Mouse (Mus musculus) heart, adult 2 months (tissue): ENCODE results near the gene Ucp1. TPM values are rescaled to one million over a fixed set of nuclear protein-coding genes. Genes with fewer than 3 reads are reported as not detected.

Experiments used
- DNase-seq, 2 experiments: peaks; one replicate each; pipeline ENCODE4 v3.0.0; 2021
- H3K27ac ChIP-seq: fragments of 200-600 bp; 2 replicates; pipeline ENCODE4 v1.8.1; 2022
- H3K27me3 ChIP-seq: fragments of 200-500 bp; 2 replicates; pipeline ENCODE4 v1.6.1; 2012; ENCODE audit warnings: mild to moderate bottlenecking, low read length, inconsistent platforms, mixed read lengths; ENCODE audit not compliant: control insufficient read depth, insufficient read depth
- H3K36me3 ChIP-seq: fragments of 200-500 bp; 2 replicates; pipeline ENCODE4 v1.6.1; 2012; ENCODE audit warnings: low read length, inconsistent platforms; ENCODE audit not compliant: control insufficient read depth, insufficient read depth
- H3K4me1 ChIP-seq: fragments of 200-500 bp; 2 replicates; pipeline ENCODE4 v1.6.1; 2011; ENCODE audit warnings: low read length; ENCODE audit not compliant: control insufficient read depth, insufficient read depth
- H3K4me3 ChIP-seq: fragments of 200-600 bp; 2 replicates; pipeline ENCODE4 v1.8.1; 2022
- H3K79me2 ChIP-seq: fragments of 200-500 bp; replicated peaks from 2 replicates; pipeline ENCODE4 v1.6.1; 2012; ENCODE audit warnings: mild to moderate bottlenecking, inconsistent platforms, low read length, moderate library complexity, mixed read lengths; ENCODE audit not compliant: control insufficient read depth, insufficient read depth
- H3K9ac ChIP-seq: fragments of 200-500 bp; 2 replicates; pipeline ENCODE4 v1.6.1; 2012; ENCODE audit warnings: low read depth, mild to moderate bottlenecking, control low read depth, inconsistent platforms, low read length, mixed read lengths
- CTCF ChIP-seq: fragments of 200-600 bp; IDR thresholded peaks from 2 replicates; pipeline ENCODE4 v1.8.1; 2022; ENCODE audit warnings: antibody characterized with exemption, mild to moderate bottlenecking, moderate library complexity
- EP300 ChIP-seq: fragments of 200-500 bp; IDR thresholded peaks from 2 replicates; pipeline ENCODE4 v1.6.1; 2011; ENCODE audit warnings: low read depth, low read length, control low read depth; ENCODE audit not compliant: insufficient read depth
- POLR2A ChIP-seq: fragments of 200-500 bp; IDR thresholded peaks from 2 replicates; pipeline ENCODE4 v1.6.1; 2011; ENCODE audit warnings: mild to moderate bottlenecking, low read depth, low read length, control low read depth; ENCODE audit not compliant: insufficient read depth
- WGBS: fragments of 180-500 bp; shearing (Covaris S2); methylation state at CpG from one replicate; pipeline ENCODE4 v1.1.7; 2018; 5-methylcytosine and 5-hydroxymethylcytosine counted together
- intact Hi-C: fragments of 180-260 bp; cut with DNase I; formaldehyde crosslinking; loops from one replicate; pipeline ENCODE4 v1.15.1; 2025
- long read RNA-seq: library from polyadenylated mRNA; stranded (forward); transcript quantifications from one replicate; pipeline ENCODE4 v2.0.0, GENCODE M21; 2021
- polyA plus RNA-seq: library from polyadenylated mRNA; depleted of rRNA; stranded (reverse); fragments of >200 nt; gene quantifications from 2 replicates; pipeline ENCODE4 v1.2.3, GENCODE M21; 2012; rRNA removed
- total RNA-seq, 2 experiments: library from RNA; stranded (reverse); gene quantifications; 2 replicates each; pipeline ENCODE4 v1.2.3; 2021

The Ucp1 gene
- total RNA-seq, result 10 to 100 TPM; 11.1 to 18.1 TPM
- 145 and 236 TPM in 2 replicates for polyA plus RNA-seq
- long read RNA-seq, transcript Ucp1-201 (6 exons, 1,636 nt), result major isoform, 9 of 9 reads
- long read RNA-seq, partial matches to known transcripts, result 0 of 9 reads
- long read RNA-seq, other reads (novel, unspliced or antisense), result 0 of 9 reads

GRCm38 (mm10) chr8:83290176-83290575, at the start of gene Ucp1:
Ucp1 (plus strand) TSS chr8:83290352.
- H3K27me3 ChIP-seq, result no peaks in the 10 kb centered on the region
- no peaks in the 10 kb centered on the region for H3K4me1 ChIP-seq
- TF ChIP-seq CTCF, result no peak
- no peak for TF ChIP-seq EP300
- no peak for TF ChIP-seq POLR2A
- no peak for DNase-seq
- no peaks in the 10 kb centered on the region for H3K36me3 ChIP-seq
- intact Hi-C loops, result no loop called here
- 4% methylated on average over 20 of the region's 20 CpGs for WGBS
- H3K79me2 ChIP-seq, result no peaks in the 10 kb centered on the region
- H3K4me3 ChIP-seq, result no peak within 1 kb of the TSS
- H3K27ac ChIP-seq, result no peak within 1 kb of the TSS
- no peak within 1 kb of the TSS for H3K9ac ChIP-seq

GRCm38 (mm10) chr8:83244151-83244550, 46.0 kb upstream of the Ucp1 start:
- H3K9ac ChIP-seq, result no peak overlapping the region
- no peak for TF ChIP-seq POLR2A
- TF ChIP-seq CTCF, result no peak
- TF ChIP-seq EP300, result no peak
- H3K4me1 ChIP-seq, result no peaks in the 10 kb centered on the region
- no peak overlapping the region for H3K4me3 ChIP-seq
- intact Hi-C loops, result no loop called here
- no peaks in the 10 kb centered on the region for H3K27me3 ChIP-seq
- H3K36me3 ChIP-seq, result no peaks in the 10 kb centered on the region
- H3K27ac ChIP-seq, result no peak overlapping the region
- peak in 1 of 2 experiments; percentile 14 for DNase-seq
- 76% methylated on average over 7 of the region's 7 CpGs for WGBS
- no peaks in the 10 kb centered on the region for H3K79me2 ChIP-seq

DNA sequence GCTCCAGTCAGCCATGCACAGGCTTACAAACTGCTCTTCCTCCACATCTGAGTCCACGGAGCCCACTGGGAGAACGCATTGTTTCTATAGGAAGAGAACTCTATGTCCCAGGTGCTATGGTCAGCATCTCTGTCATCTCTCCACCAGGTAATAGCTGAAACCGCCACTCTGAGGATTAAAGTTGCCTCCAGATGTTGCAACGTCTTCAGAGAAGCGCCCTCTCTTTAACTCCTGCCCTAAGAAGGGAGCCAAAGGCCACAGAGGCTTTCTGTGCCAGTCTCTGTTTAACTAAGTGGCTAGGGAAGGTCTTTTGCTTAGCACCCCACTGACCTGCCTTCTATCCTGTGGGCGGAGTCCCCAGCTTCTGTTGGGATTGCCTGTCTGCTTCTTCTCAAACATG, 39.3 kb upstream of the Ucp1 start:
- Histone ChIP-seq H3K36me3 (no peaks in the 10 kb centered on the region), H3K27me3 (no peaks in the 10 kb centered on the region), H3K27ac (no peak overlapping the region), H3K4me3 (no peak overlapping the region), H3K79me2 (no peaks in the 10 kb centered on the region), H3K4me1 (no peaks in the 10 kb centered on the region), H3K9ac (no peak overlapping the region)
- WGBS, result 92% methylated on average over 6 of the region's 6 CpGs
- intact Hi-C loops, result no loop called here
- no peak for DNase-seq
- TF ChIP-seq CTCF (no peak), POLR2A (no peak), EP300 (no peak)

- no peak overlapping the region for H3K9ac ChIP-seq
- no peaks in the 10 kb centered on the region for H3K36me3 ChIP-seq
- no peaks in the 10 kb centered on the region for H3K4me1 ChIP-seq
- H3K79me2 ChIP-seq, result no peaks in the 10 kb centered on the region
- TF ChIP-seq POLR2A, result no peak
- no peak for TF ChIP-seq CTCF
- no peak for TF ChIP-seq EP300
- intact Hi-C loops, result no loop called here
- no peak overlapping the region for H3K27ac ChIP-seq
- no peaks in the 10 kb centered on the region for H3K27me3 ChIP-seq
- WGBS, result 78% methylated on average over 14 of the region's 14 CpGs
- no peak overlapping the region for H3K4me3 ChIP-seq
- no peak for DNase-seq
These were observed 38.5 kb upstream of the Ucp1 start for GRCm38 (mm10) chr8:83251362-83252246.

DNA sequence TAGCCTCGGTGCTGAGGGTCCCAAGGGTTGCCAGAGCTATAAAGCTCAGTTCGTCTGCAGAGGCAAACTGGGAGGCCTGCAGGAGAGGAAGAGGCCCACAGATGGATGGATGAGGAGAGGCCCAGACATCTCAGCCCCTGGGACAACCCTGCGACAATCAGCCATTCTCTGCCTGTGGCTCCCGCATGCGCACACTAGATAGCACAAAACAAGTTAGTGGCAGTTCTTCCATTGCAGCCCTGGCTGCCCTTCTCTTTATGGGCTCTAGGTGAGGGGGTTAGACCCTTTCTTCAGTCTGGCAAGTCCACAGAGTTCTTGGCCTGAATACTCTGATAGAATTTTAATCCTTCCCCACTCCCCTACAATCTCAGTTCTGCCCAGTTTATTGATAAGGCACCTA, 37.4 kb upstream of the Ucp1 start:
- no peak for TF ChIP-seq EP300
- TF ChIP-seq CTCF, result no peak
- no peak for TF ChIP-seq POLR2A
- 84% methylated on average over 5 of the region's 5 CpGs for WGBS
- Histone ChIP-seq H3K9ac (no peak overlapping the region), H3K36me3 (no peaks in the 10 kb centered on the region), H3K79me2 (no peaks in the 10 kb centered on the region), H3K27me3 (no peaks in the 10 kb centered on the region), H3K4me1 (no peaks in the 10 kb centered on the region), H3K27ac (no peak overlapping the region), H3K4me3 (no peak overlapping the region)
- intact Hi-C loops, result no loop called here
- no peak for DNase-seq

DNA sequence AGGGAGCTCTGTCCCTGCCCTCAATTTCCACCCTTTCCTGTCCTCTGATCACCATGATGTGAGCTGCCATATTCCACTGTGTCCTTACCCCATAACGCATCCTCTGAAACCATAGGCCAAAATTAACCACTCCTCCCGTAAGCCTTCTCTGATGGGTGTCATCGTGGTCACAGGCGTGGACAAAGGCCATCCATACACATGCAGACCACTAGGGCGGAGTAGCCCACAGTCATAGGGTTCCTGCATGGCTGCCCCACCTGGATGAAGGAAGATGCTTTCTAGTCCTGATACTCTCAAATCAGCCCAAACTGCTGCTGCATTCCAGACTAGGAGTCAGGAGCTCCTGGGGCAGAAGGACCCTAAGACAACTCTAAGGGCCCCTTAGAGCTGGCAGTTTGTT, 32.5 kb upstream of the Ucp1 start:
- H3K79me2 ChIP-seq, result no peaks in the 10 kb centered on the region
- DNase-seq, result no peak
- H3K4me1 ChIP-seq, result no peaks in the 10 kb centered on the region
- H3K27ac ChIP-seq, result no peak overlapping the region
- WGBS, result 91% methylated on average over 5 of the region's 5 CpGs
- no peak overlapping the region for H3K4me3 ChIP-seq
- no peak overlapping the region for H3K9ac ChIP-seq
- H3K36me3 ChIP-seq, result no peaks in the 10 kb centered on the region
- H3K27me3 ChIP-seq, result no peaks in the 10 kb centered on the region
- TF ChIP-seq CTCF (no peak), POLR2A (no peak), EP300 (no peak)
- intact Hi-C loops, result no loop called here
